In the genomic region with DNA sequence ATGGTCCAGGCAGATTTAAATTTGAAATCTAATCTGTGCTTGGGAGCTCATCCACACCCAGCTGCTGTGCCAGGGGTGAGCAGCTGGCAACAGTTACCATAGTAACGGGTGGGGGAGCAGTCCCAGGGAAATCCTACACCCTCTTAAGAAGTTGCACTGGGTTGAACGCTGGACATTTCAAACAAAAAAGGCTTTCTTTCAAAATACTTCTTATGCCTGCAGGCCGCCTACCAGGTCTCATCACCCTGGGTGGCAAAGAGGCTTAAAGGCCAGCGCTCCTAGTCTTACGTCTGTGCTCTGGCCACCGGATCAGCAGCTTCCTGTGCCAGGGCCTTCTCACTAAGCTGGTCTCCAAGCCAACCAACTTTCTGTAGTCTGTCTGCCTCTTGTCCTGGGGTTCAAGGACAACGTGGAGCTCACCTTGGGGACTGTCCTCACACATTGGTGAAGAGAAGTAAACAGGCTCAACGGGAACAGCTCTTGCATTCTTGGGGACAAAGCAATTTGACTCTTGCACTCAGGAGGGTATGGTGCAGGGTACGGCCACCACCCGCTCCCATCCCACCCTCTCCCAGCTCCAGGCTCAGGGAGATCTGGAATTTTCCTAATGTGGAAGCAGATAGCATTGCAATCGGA, we compare ENCODE assay signal across 11 mouse cellular contexts. TPM values are rescaled to one million over a fixed set of nuclear protein-coding genes. Genes with fewer than 3 reads are reported as not detected.
DNase-seq lines count a peak whose midpoint lies in the region; ATAC-seq lines count a peak whose summit lies in the region.
"Had no signal": no experiment of that assay in that cellular context is flagged by ENCODE, and none has a peak within 500 bp of the region (broad histone marks: within the 10 kb centered on the region; RNA-seq: fewer than 3 reads in every experiment).

No protein-coding gene starts in this region.

- H3K4me3 ChIP-seq in embryonic facial prominence, embryonic 14.5 days (ENCODE audit: low read depth, low read length), result no peak overlapping the region
- no peak overlapping the region for H3K4me3 ChIP-seq in limb, embryonic 12.5 days (replicated peaks)
- H3K4me3 ChIP-seq: heart, embryonic 12.5 days; megakaryocyte, embryonic 14.5 days had no signal

- no peaks in the 10 kb centered on the region for H3K36me3 ChIP-seq in embryonic facial prominence, embryonic 14.5 days (ENCODE audit: control insufficient read depth, insufficient read depth, low read length)
- no peaks in the 10 kb centered on the region for H3K36me3 ChIP-seq in limb, embryonic 12.5 days

- H3K27ac ChIP-seq in embryonic facial prominence, embryonic 14.5 days (replicated peaks; ENCODE audit: low read depth, low read length), result peak overlapping the region; percentile 72
- peak overlapping the region; percentile 88 for H3K27ac ChIP-seq in limb, embryonic 12.5 days

- no peaks in the 10 kb centered on the region for H3K9me3 ChIP-seq in embryonic facial prominence, embryonic 14.5 days (ENCODE audit: control insufficient read depth, low read length)
- no peaks in the 10 kb centered on the region for H3K9me3 ChIP-seq in limb, embryonic 12.5 days
- H3K9me3 ChIP-seq: heart, embryonic 12.5 days; megakaryocyte, embryonic 14.5 days had no signal

- no peaks in the 10 kb centered on the region for H3K27me3 ChIP-seq in embryonic facial prominence, embryonic 14.5 days (replicated peaks; ENCODE audit: control insufficient read depth, insufficient read depth, low read length)
- no peaks in the 10 kb centered on the region for H3K27me3 ChIP-seq in limb, embryonic 12.5 days
- H3K27me3 ChIP-seq: heart, embryonic 12.5 days; megakaryocyte, embryonic 14.5 days had no signal

- ATAC-seq in embryonic facial prominence, embryonic 14.5 days (ENCODE audit: low read depth), result peak; percentile 93
- ATAC-seq in limb, embryonic 12.5 days (ENCODE audit: insufficient number of reproducible peaks, insufficient read depth, low FRiP score, low TSS enrichment, low read depth), result peak; percentile 75; the same call in 1 of the 2 replicates

- DNase-seq in ovary, adult 18-20 months (ENCODE audit: low spot score), result peak; percentile 15
- no peak for DNase-seq in ovary, postnatal 36 days (ENCODE audit: low spot score)
- peak; percentile 86 for DNase-seq in embryonic facial prominence, embryonic 14.5 days (ENCODE audit: low spot score)
- no peak for DNase-seq in left cerebral cortex, adult 18-20 months (ENCODE audit: low spot score in 2 of 2)
- DNase-seq in urinary bladder, postnatal 36 days (ENCODE audit: low spot score in 2 of 2), result no peak
- DNase-seq in lung, adult 18-20 months, result no peak
- no peak for DNase-seq in kidney, postnatal 14 days
- DNase-seq: cerebellum, adult 11-12 months had no signal

- 35% methylated on average over 11 of the region's 11 CpGs for WGBS in embryonic facial prominence, embryonic 14.5 days
- WGBS in limb, embryonic 12.5 days, result 53% methylated on average over 11 of the region's 11 CpGs

- peaks cover 10% of the 10 kb centered on the region for H3K4me1 ChIP-seq in embryonic facial prominence, embryonic 14.5 days (ENCODE audit: control insufficient read depth, insufficient read depth, low read length)
- H3K4me1 ChIP-seq in limb, embryonic 12.5 days (replicated peaks), result peaks cover 34% of the 10 kb centered on the region
- H3K4me1 ChIP-seq: megakaryocyte, embryonic 14.5 days had no signal

- no peak overlapping the region for H3K4me2 ChIP-seq in embryonic facial prominence, embryonic 14.5 days (ENCODE audit: low read depth, low read length)
- peak overlapping the region; percentile 23; the same call in 1 of the 2 replicates for H3K4me2 ChIP-seq in limb, embryonic 12.5 days
- H3K4me2 ChIP-seq: heart, embryonic 12.5 days had no signal

- no peak overlapping the region for H3K9ac ChIP-seq in embryonic facial prominence, embryonic 14.5 days (ENCODE audit: low read depth, low read length)
- H3K9ac ChIP-seq in limb, embryonic 12.5 days (replicated peaks), result no peak overlapping the region
- H3K9ac ChIP-seq: heart, embryonic 12.5 days had no signal

RNA-seq across cellular contexts. Expression of a gene that starts 35.0 kb away (rescaled TPM):
- 14.0 and 16.9 TPM in 2 replicates for polyA plus RNA-seq in embryonic facial prominence, embryonic 14.5 days (2014; fragmentation: Nextera tagmentation; extraction: Ambion mirVana)
- polyA plus RNA-seq in limb, embryonic 12.5 days (2016; fragmentation: Nextera tagmentation; extraction: Ambion mirVana), result 22.8 and 24.8 TPM in 2 replicates
- 10 to 100 TPM; 59.6 to 60.0 TPM for total RNA-seq in left cerebral cortex, adult 18-20 months (2021)

Comparison
In these comparisons a context has a peak if more than half of its experiments do, and no peak if none do; other contexts are left out.
1. DNase-seq: peak in ovary, adult 18-20 months (single experiment) and embryonic facial prominence, embryonic 14.5 days (single experiment); none in ovary, postnatal 36 days (single experiment), left cerebral cortex, adult 18-20 months (0 of 2), urinary bladder, postnatal 36 days (0 of 2), lung, adult 18-20 months (0 of 2) and kidney, postnatal 14 days (single experiment).